Mouse (Mus musculus): ENCODE data around the gene Awat1. TPM values are rescaled to one million over a fixed set of nuclear protein-coding genes. Genes with fewer than 3 reads are reported as not detected.
A peak's percentile ranks its signal among the peaks of the same experiment; 100 is the strongest.

The Awat1 gene
- polyA plus RNA-seq, 1 experiment from 2014 or later, result not detected

GRCm38 (mm10) chrX:100621366-100621765 is 49.3 kb downstream of the Awat1 start:
- H3K4me3 ChIP-seq (ENCODE audit: low read depth, low read length), result no peak overlapping the region
- ATAC-seq (ENCODE audit: low read depth), result no peak
- H3K27me3 ChIP-seq (ENCODE audit: control insufficient read depth, insufficient read depth, low read depth, low read length), result peaks cover 2% of the 10 kb centered on the region
- no peak overlapping the region for H3K4me2 ChIP-seq (ENCODE audit: low read depth, low read length)
- H3K4me1 ChIP-seq (ENCODE audit: control insufficient read depth, low read depth, low read length), result peaks cover 7% of the 10 kb centered on the region
- no peak overlapping the region for H3K9ac ChIP-seq (ENCODE audit: low read depth, low read length)
- no peak overlapping the region for H3K27ac ChIP-seq (ENCODE audit: low read length)
- WGBS (ENCODE audit: insufficient replicate concordance), result 60% methylated on average over 2 of the region's 2 CpGs
- peaks cover 10% of the 10 kb centered on the region for H3K36me3 ChIP-seq (ENCODE audit: control insufficient read depth, insufficient read depth)
- H3K9me3 ChIP-seq (replicated peaks; ENCODE audit: control insufficient read depth, low read length), result no peaks in the 10 kb centered on the region

GRCm38 (mm10) chrX:100624242-100624641 is 52.2 kb downstream of the Awat1 start:
- Histone ChIP-seq H3K4me1 (ENCODE audit: control insufficient read depth, low read depth, low read length) (peaks cover 7% of the 10 kb centered on the region), H3K4me2 (ENCODE audit: low read depth, low read length) (peak overlapping the region; percentile 56), H3K27ac (ENCODE audit: low read length) (peak overlapping the region; percentile 59), H3K4me3 (ENCODE audit: low read depth, low read length) (peak overlapping the region; percentile 81), H3K9me3 (replicated peaks; ENCODE audit: control insufficient read depth, low read length) (no peaks in the 10 kb centered on the region), H3K9ac (ENCODE audit: low read depth, low read length) (no peak overlapping the region), H3K36me3 (ENCODE audit: control insufficient read depth, insufficient read depth) (peaks cover 10% of the 10 kb centered on the region), H3K27me3 (ENCODE audit: control insufficient read depth, insufficient read depth, low read depth, low read length) (no peaks in the 10 kb centered on the region)
- ATAC-seq (ENCODE audit: low read depth), result peak; percentile 7; the same call in 1 of the 2 replicates
- WGBS (ENCODE audit: insufficient replicate concordance), result 38% methylated on average over 4 of the region's 4 CpGs

DNA sequence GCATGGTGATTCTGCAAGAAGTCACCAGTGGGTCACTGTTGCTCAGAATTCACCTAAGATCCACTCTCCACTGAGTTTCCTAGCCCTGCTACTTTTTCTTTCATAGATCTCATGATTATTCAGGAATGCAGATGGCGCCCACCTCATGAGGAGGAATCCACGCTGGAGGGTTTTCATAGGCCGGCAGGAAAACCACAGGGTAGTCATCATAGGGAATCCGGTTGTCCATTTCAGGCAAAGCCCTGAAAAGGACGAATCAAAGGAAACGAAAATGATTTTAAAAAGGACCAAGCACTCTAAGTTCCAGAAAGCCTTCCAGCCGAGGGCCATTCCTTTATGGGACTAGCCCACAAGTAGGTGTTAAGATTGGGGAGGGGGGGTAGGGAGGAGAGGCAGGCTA is 53.1 kb downstream of the Awat1 start:
- H3K27ac ChIP-seq (ENCODE audit: low read length), result no peak overlapping the region; the same call in 1 of the 2 replicates
- H3K36me3 ChIP-seq (ENCODE audit: control insufficient read depth, insufficient read depth), result peaks cover 10% of the 10 kb centered on the region
- H3K4me1 ChIP-seq (ENCODE audit: control insufficient read depth, low read depth, low read length), result peaks cover 7% of the 10 kb centered on the region
- ATAC-seq (ENCODE audit: low read depth), result no peak
- peak overlapping the region; percentile 56 for H3K4me2 ChIP-seq (ENCODE audit: low read depth, low read length)
- H3K9me3 ChIP-seq (replicated peaks; ENCODE audit: control insufficient read depth, low read length), result no peaks in the 10 kb centered on the region
- H3K4me3 ChIP-seq (ENCODE audit: low read depth, low read length), result peak overlapping the region; percentile 81
- 21% methylated on average over 7 of the region's 7 CpGs for WGBS (ENCODE audit: insufficient replicate concordance)
- no peaks in the 10 kb centered on the region for H3K27me3 ChIP-seq (ENCODE audit: control insufficient read depth, insufficient read depth, low read depth, low read length)
- peak overlapping the region; percentile 71 for H3K9ac ChIP-seq (ENCODE audit: low read depth, low read length)

GRCm38 (mm10) chrX:100625546-100625801 is 53.4 kb downstream of the Awat1 start, which contains the start of gene Kif4:
Gene Kif4, plus strand, starts transcription at chrX:100625737.
- peaks cover 10% of the 10 kb centered on the region for H3K36me3 ChIP-seq (ENCODE audit: control insufficient read depth, insufficient read depth)
- 20% methylated on average over 3 of the region's 3 CpGs for WGBS (ENCODE audit: insufficient replicate concordance)
- no peaks in the 10 kb centered on the region for H3K9me3 ChIP-seq (replicated peaks; ENCODE audit: control insufficient read depth, low read length)
- no peak for ATAC-seq (ENCODE audit: low read depth)
- peak within 1 kb of the TSS; percentile 57 for H3K4me2 ChIP-seq (ENCODE audit: low read depth, low read length)
- H3K4me3 ChIP-seq (ENCODE audit: low read depth, low read length), result peak within 1 kb of the TSS; percentile 81
- peak within 1 kb of the TSS; percentile 80 for H3K27ac ChIP-seq (ENCODE audit: low read length)
- H3K9ac ChIP-seq (ENCODE audit: low read depth, low read length), result peak within 1 kb of the TSS; percentile 83
- H3K27me3 ChIP-seq (ENCODE audit: control insufficient read depth, insufficient read depth, low read depth, low read length), result no peaks in the 10 kb centered on the region
- peaks cover 7% of the 10 kb centered on the region for H3K4me1 ChIP-seq (ENCODE audit: control insufficient read depth, low read depth, low read length)

GRCm38 (mm10) chrX:100625802-100626793 is 54.0 kb downstream of the Awat1 start, which contains the start of gene Pdzd11:
Gene Pdzd11, minus strand, starts transcription at chrX:100626568.
- 22% methylated on average over 62 of the region's 62 CpGs for WGBS (ENCODE audit: insufficient replicate concordance)
- Histone ChIP-seq H3K9me3 (replicated peaks; ENCODE audit: control insufficient read depth, low read length) (no peaks in the 10 kb centered on the region), H3K27ac (ENCODE audit: low read length) (peak within 1 kb of the TSS; percentile 80), H3K36me3 (ENCODE audit: control insufficient read depth, insufficient read depth) (peaks cover 10% of the 10 kb centered on the region), H3K27me3 (ENCODE audit: control insufficient read depth, insufficient read depth, low read depth, low read length) (no peaks in the 10 kb centered on the region), H3K4me1 (ENCODE audit: control insufficient read depth, low read depth, low read length) (peaks cover 7% of the 10 kb centered on the region), H3K9ac (ENCODE audit: low read depth, low read length) (peak within 1 kb of the TSS; percentile 83), H3K4me2 (ENCODE audit: low read depth, low read length) (peak within 1 kb of the TSS; percentile 57), H3K4me3 (ENCODE audit: low read depth, low read length) (peak within 1 kb of the TSS; percentile 81)
- ATAC-seq (ENCODE audit: low read depth), result peak; percentile 99

Other genes with a start within 250 kb of the Awat1 start
- gene Otud6a, start 143.2 kb upstream of the Awat1 start, polyA plus RNA-seq (2015; fragmentation: Nextera tagmentation; extraction: Ambion mirVana), result not detected in 2 replicates
- 0.09 and 0.18 TPM in 2 replicates for gene Awat2, start 129.5 kb upstream of the Awat1 start, polyA plus RNA-seq (2015; fragmentation: Nextera tagmentation; extraction: Ambion mirVana)
- 11.3 and 11.9 TPM in 2 replicates for gene Igbp1, start 78.0 kb upstream of the Awat1 start, polyA plus RNA-seq (2015; fragmentation: Nextera tagmentation; extraction: Ambion mirVana)
- not detected in 2 replicates for gene Dgat2l6, start 47.4 kb upstream of the Awat1 start, polyA plus RNA-seq (2015; fragmentation: Nextera tagmentation; extraction: Ambion mirVana)
- 0.74 TPM in 2 replicates for gene P2ry4, start 22.6 kb downstream of the Awat1 start, polyA plus RNA-seq (2015; fragmentation: Nextera tagmentation; extraction: Ambion mirVana)
- not detected in 2 replicates for gene Arr3, start 33.2 kb downstream of the Awat1 start, polyA plus RNA-seq (2015; fragmentation: Nextera tagmentation; extraction: Ambion mirVana)
- 21.2 and 22.6 TPM in 2 replicates for gene Kif4, start 53.5 kb downstream of the Awat1 start, polyA plus RNA-seq (2015; fragmentation: Nextera tagmentation; extraction: Ambion mirVana)
- 49.4 and 56.1 TPM in 2 replicates for gene Pdzd11, start 54.3 kb downstream of the Awat1 start, polyA plus RNA-seq (2015; fragmentation: Nextera tagmentation; extraction: Ambion mirVana)
- 0.08 TPM in 1 of 2 replicates, not detected in the other for gene Gdpd2, start 157.6 kb downstream of the Awat1 start, polyA plus RNA-seq (2015; fragmentation: Nextera tagmentation; extraction: Ambion mirVana)
- gene Dlg3, start 195.5 kb downstream of the Awat1 start, polyA plus RNA-seq (2015; fragmentation: Nextera tagmentation; extraction: Ambion mirVana), result 0.72 and 0.79 TPM in 2 replicates